Mouse (Mus musculus) heart, adult 8-10 months (tissue): ENCODE measurements around the gene Ppp1r16b. TPM values are rescaled to one million over a fixed set of nuclear protein-coding genes. Genes with fewer than 3 reads are reported as not detected.

Experiments used
- DNase-seq: peaks from one replicate; pipeline ENCODE4 v3.0.0; 2022; ENCODE audit warnings: low spot score
- total RNA-seq, 4 experiments: library from RNA; stranded (reverse); gene quantifications; 2 replicates each; pipeline ENCODE4 v1.2.4; 2022

The Ppp1r16b gene
- total RNA-seq, 4 experiments from 2014 or later = 7.8 to 12.3 (median 10.1) TPM

DNA sequence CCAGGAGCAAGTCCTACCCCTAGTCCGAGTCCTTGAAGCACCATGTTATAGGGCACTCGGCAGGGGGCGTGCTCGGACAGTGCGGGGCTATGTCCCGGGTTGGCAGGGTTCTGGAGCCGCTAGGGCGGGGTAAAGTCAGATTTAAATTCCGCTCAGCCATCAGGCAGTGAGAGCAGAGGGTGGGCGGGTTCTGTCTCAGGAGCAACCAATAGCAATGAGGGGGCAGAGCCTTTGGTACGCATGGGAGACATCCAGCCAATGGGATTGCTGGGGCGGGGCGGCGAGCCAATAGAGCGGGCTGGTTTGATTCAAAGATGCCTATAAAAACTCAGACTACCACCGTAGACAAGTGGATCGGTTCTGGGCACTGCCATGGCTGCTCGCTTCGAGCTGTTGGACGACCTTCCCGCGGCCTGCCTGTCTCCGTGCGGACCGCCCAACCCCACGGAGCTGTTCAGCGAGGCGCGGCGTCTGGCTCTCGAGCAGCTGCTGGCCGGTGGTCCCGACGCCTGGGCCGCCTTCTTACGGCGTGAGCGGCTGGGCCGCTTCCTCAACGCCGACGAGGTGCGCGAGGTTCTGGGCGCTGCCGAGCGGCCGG is 102.6 kb downstream of the Ppp1r16b start, which contains the start of gene Fam83d:
Gene Fam83d (plus strand): TSS at position 352 of the 598 bp plus-strand sequence.
- DNase-seq = peak; percentile 94

DNA sequence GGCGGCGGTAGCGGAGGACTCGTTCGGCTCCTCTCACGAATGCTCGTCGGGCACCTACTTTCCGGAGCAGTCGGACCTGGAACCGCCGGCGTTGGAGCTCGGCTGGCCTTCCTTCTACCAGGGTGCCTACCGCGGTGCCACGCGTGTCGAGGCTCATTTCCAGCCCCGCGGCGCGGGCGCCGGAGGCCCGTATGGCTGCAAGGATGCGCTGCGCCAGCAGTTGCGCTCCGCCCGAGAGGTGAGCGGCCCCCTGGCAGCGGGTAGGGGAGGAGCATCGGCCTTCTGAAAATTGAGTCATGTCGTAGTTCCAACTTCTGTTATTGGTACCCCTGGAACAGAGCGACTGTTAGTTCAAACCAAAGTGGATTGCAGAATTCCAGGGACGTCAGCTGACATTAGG is 103.2 kb downstream of the Ppp1r16b start:
- no peak for DNase-seq

- DNase-seq = no peak
These were observed 103.6 kb downstream of the Ppp1r16b start for GRCm38 (mm10) chr2:158768771-158769170.

DNA sequence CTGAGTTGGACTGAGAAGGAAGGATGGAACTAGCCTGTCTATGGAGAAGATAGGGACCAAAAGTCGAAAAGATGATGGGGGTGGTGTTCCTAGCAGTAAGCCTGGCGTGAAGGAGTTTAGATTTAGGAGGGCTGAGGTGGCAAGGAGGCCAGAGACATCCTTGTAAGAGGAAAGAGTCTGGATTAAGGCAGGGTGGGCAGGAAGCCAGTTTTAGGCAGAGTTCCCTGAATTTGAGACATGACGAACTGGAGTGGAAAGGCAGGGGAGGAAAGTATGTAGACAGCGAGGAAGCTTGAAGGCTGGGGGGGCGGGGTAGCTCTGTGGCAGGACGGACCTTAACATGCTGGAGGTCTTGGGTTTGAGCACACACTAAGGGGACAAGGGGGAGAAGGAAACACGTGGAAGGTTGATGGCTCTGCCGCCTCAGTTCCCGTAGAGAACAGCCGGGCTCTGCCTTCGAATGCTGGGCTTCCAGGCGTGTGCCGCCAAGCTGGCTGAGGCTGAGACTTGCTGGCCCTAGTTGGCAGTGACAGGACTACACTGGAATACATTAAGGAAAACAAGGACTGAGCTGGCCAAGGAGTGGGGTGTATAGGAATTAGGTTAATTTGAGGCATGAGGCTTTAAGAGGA is 105.0 kb downstream of the Ppp1r16b start:
- DNase-seq = no peak

GRCm38 (mm10) chr2:158771066-158771763 is 106.0 kb downstream of the Ppp1r16b start:
- DNase-seq = no peak

DNA sequence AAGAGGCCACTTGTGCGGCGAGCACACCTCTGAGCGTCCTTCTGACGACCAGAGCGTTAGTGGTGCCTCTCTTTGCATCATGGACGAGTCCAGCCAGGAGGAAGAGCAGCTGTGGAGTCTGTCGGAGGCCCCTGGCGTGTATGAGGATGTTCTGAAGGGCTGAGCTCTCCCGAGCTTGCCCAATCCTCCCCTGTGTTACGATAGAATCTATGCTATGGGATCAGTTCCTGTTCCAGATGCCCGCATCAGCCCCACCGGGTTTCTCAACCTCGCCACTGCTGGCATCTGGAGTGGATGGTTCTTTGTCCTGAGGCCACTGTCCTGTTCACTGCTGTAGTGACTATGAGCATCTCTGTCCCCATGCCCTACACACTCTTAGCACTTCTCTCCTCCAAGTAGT is 107.6 kb downstream of the Ppp1r16b start:
- DNase-seq = no peak

- no peak for DNase-seq
These were observed 109.7 kb downstream of the Ppp1r16b start for GRCm38 (mm10) chr2:158774886-158775285.

- DNase-seq = no peak
These were observed 111.5 kb downstream of the Ppp1r16b start for GRCm38 (mm10) chr2:158776716-158777115.

DNA sequence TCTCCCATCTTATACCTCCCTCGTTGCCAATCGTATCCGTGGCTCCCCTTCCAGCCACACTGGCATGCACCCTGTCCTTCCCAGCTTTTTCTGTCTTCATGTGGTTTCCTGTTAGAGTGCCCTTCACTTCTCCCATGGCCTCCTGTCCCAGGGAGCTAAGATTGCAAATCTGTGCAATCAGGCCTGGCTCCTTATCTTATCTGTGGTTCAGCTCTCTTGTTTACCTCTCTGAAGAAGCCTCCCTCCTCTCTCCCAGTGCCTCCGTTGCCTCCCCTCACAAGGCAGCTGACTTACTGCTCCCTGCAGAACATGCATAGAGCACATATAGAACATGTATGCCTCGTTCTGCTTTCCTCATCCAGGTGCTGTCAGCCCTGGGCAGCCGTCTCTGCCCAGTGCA is 112.3 kb downstream of the Ppp1r16b start:
- no peak for DNase-seq

GRCm38 (mm10) chr2:158778349-158778748 is 113.2 kb downstream of the Ppp1r16b start:
- DNase-seq = no peak

- no peak for DNase-seq
These were observed 115.9 kb downstream of the Ppp1r16b start for GRCm38 (mm10) chr2:158781126-158781525.

- DNase-seq = no peak
These were observed 122.0 kb downstream of the Ppp1r16b start for GRCm38 (mm10) chr2:158786927-158787795.

DNA sequence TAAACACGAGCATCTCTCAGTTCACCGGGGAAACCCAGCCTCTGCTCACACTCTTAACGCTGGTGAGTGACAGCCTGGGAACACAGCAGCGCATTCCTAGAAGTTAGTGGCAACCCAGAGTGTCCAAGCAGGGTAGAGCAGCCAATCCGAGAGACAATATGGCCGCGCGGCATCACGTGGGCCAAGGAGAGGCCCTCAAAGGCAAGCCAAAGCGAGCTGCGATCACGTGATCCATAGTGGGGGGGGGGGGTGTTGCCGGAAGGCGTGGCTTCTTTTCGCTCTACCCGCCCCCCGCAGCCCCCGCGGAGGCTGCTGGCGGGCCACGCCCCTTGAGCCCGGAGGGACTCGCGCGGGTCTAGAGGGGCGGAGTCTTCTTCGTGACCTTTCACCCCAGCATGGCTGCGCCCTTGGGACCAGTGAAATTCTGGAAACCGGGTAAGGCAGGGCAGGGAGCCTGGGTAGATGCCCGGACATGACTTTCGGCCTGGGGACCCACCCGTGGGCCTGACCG is 129.4 kb downstream of the Ppp1r16b start, which contains the start of gene Dhx35:
Gene Dhx35 (plus strand): TSS at position 314 of the 511 bp plus-strand sequence.
- peak; percentile 95 for DNase-seq

- no peak for DNase-seq
These were observed 129.8 kb downstream of the Ppp1r16b start for GRCm38 (mm10) chr2:158795043-158795442.

GRCm38 (mm10) chr2:158795875-158796274 is 130.7 kb downstream of the Ppp1r16b start:
- no peak for DNase-seq

- DNase-seq = no peak
These were observed 134.1 kb downstream of the Ppp1r16b start for GRCm38 (mm10) chr2:158799328-158799727.

GRCm38 (mm10) chr2:158800788-158801187 is 135.6 kb downstream of the Ppp1r16b start:
- DNase-seq = no peak

DNA sequence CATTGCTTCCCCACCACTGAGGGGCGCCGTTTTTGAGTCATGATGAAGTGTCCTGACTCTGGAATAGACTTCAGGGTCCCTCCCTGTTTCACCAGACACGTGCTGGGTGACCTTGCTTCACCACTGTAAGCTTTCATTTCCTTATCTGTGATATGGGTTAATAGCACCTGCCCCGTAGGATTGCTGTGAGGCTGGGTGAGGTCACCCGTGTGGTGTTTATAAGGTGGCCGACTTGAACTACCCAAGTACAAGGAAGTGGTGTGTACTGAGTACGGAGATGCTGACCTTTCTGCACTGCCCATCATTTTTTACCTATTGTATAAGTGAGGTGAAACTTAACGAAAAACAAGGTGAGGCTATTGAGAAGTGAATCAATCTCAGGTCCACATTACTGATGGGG is 138.4 kb downstream of the Ppp1r16b start:
- DNase-seq = no peak

DNA sequence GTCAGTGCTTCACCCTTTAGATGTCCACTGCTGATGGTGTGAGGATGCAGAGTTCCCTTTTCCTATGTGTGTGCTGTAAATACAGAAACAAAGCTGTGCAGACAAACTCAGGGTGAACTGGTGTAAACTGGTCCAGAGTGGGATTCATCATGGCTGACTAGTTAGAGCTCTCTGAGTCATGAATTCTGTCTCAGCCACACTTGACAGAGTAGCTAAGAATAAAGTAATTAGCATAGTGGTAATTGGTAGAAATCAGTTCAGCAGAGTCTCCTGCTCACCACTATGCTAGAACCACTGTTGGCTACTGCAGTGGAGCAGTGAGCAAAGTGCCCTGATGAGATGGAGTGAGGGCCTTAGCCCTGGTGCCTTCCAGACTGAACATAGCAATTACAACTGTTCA is 150.5 kb downstream of the Ppp1r16b start:
- DNase-seq = no peak
